In genomic region chr14:14634021-14634420, GRCm38 (mm10) we compare ENCODE assay signal across 10 mouse cellular contexts.
DNase-seq lines count a peak whose midpoint lies in the region; ATAC-seq and TF ChIP-seq lines count a peak whose summit lies in the region.
"Had no signal": no experiment of that assay in that cellular context is flagged by ENCODE, and none has a peak within 500 bp of the region (broad histone marks: within the 10 kb centered on the region; RNA-seq: fewer than 3 reads in every experiment).

No protein-coding gene starts in this region.

- H3K9ac ChIP-seq in heart, embryonic 16.5 days (ENCODE audit: low read length): no peak overlapping the region

- H3K4me3 ChIP-seq in heart, embryonic 16.5 days (ENCODE audit: low read length): no peak overlapping the region
- H3K4me3 ChIP-seq in bone marrow macrophage, adult 2 months (ENCODE audit: insufficient read depth, low read length): no peak overlapping the region; the same call in 1 of the 2 replicates
- peak overlapping the region; percentile 20 for H3K4me3 ChIP-seq in myocyte

- peak overlapping the region; percentile 68; the same call in 1 of the 2 replicates for H3K4me2 ChIP-seq in heart, embryonic 16.5 days (ENCODE audit: low read depth, low read length)
- H3K4me2 ChIP-seq in myocyte (ENCODE audit: low read depth): peak overlapping the region; percentile 89

- H3ac ChIP-seq in myocyte (ENCODE audit: control insufficient read depth, insufficient read length): no peak overlapping the region

- peaks cover 9% of the 10 kb centered on the region for H3K4me1 ChIP-seq in heart, embryonic 16.5 days (ENCODE audit: control insufficient read depth, insufficient read depth, low read length)
- H3K4me1 ChIP-seq in bone marrow macrophage, adult 2 months (ENCODE audit: control insufficient read depth, insufficient read depth, low read length): peaks cover 16% of the 10 kb centered on the region

- H3K27ac ChIP-seq in heart, embryonic 16.5 days (ENCODE audit: low read length): no peak overlapping the region
- peak overlapping the region; percentile 95 for H3K27ac ChIP-seq in bone marrow macrophage, adult 2 months (ENCODE audit: insufficient read depth, low read depth, low read length)
- H3K27ac ChIP-seq: liver, embryonic 13.5 days had no signal

- DNase-seq in heart, postnatal 4 days: no peak
- peak; percentile 10 for DNase-seq in lung, postnatal 36 days
- DNase-seq in lung, postnatal 4 days: no peak
- DNase-seq in retina, postnatal 1 day: no peak
- no peak for DNase-seq in urinary bladder, postnatal 36 days (ENCODE audit: low spot score in 2 of 2)
- DNase-seq: cerebellum, adult 8-10 months; liver, embryonic 13.5 days had no signal

- H3K79me2 ChIP-seq in myocyte (ENCODE audit: control insufficient read depth, insufficient read depth): no peaks in the 10 kb centered on the region

- no peak for TF ChIP-seq POLR2A in bone marrow macrophage, adult 2 months (IDR thresholded peaks at IDR 0.05; ENCODE audit: borderline replicate concordance, low read depth, low read length)
- TF ChIP-seq POLR2A in myocyte (IDR thresholded peaks at IDR 0.05; ENCODE audit: insufficient read length, low read depth): no peak

- no peaks in the 10 kb centered on the region for H3K36me3 ChIP-seq in heart, embryonic 16.5 days (ENCODE audit: control insufficient read depth, insufficient read depth)
- H3K36me3 ChIP-seq in myocyte (ENCODE audit: control insufficient read depth, insufficient read depth): no peaks in the 10 kb centered on the region
- H3K36me3 ChIP-seq: liver, embryonic 13.5 days had no signal

- TF ChIP-seq CTCF in bone marrow macrophage, adult 2 months (IDR thresholded peaks at IDR 0.05; ENCODE audit: low read depth, low read length): no peak

- H3K27me3 ChIP-seq in heart, embryonic 16.5 days (ENCODE audit: control insufficient read depth, insufficient read depth, low read length): no peaks in the 10 kb centered on the region
- H3K27me3 ChIP-seq in myocyte (ENCODE audit: control insufficient read depth, insufficient read depth, insufficient read length): no peaks in the 10 kb centered on the region
- H3K27me3 ChIP-seq: liver, embryonic 13.5 days had no signal

- no peaks in the 10 kb centered on the region for H3K9me3 ChIP-seq in heart, embryonic 16.5 days (replicated peaks; ENCODE audit: control insufficient read depth, low read length)
- H3K9me3 ChIP-seq: liver, embryonic 13.5 days had no signal

- 33% methylated on average over 2 of the region's 2 CpGs for WGBS in heart, embryonic 16.5 days

- no peak for ATAC-seq in heart, embryonic 16.5 days (replicated peaks; ENCODE audit: extremely low read depth, insufficient read depth, low FRiP score)

TF ChIP-seq in myocyte, 11 proteins besides CTCF, POLR2A, EP300 and RAD21:
- TF ChIP-seq CEBPB (IDR thresholded peaks at IDR 0.05; ENCODE audit: insufficient read depth, poor library complexity, severe bottlenecking): no peak
- TF ChIP-seq MYOG (IDR thresholded peaks at IDR 0.05; ENCODE audit: control insufficient read depth in 1 of 3, insufficient read depth in 1 of 3, insufficient read length in 2 of 3, low read depth in 2 of 3): no peak
- TF ChIP-seq USF1 (IDR thresholded peaks at IDR 0.05; ENCODE audit: low read depth): no peak
- no peak for TF ChIP-seq REST (IDR thresholded peaks at IDR 0.05; ENCODE audit: insufficient read depth, insufficient read length)
